28 mouse cellular contexts compared by ENCODE assay signal in the genomic region with DNA sequence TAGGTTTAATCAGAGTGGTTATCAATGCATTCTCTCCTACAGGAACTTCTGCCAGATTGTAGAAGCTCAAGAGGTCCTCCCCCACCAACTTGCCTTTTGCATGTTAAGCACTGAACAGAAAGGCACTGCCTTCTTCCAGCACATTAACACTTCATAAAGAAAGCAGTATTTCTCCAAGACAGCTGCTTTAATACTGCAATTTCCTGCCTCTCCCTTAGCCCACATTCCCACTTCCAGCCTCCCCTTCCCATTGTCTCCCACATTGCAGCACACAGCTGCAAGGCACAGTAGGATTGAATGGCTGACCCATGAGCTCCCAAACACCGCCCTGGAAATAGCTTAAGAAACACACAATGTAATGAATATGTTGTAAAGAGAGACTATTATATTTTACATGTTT.
DNase-seq lines count a peak whose midpoint lies in the region; ATAC-seq and TF ChIP-seq lines count a peak whose summit lies in the region.
"Had no signal": no experiment of that assay in that cellular context is flagged by ENCODE, and none has a peak within 500 bp of the region (broad histone marks: within the 10 kb centered on the region; RNA-seq: fewer than 3 reads in every experiment).

No protein-coding gene starts in this region.

- no peak for TF ChIP-seq EP300 in lung, postnatal 0 days (IDR thresholded peaks at IDR 0.05)

- WGBS in lung, embryonic 14.5 days = 40% methylated on average over 1 of the region's 1 CpGs
- 57% methylated on average over 1 of the region's 1 CpGs for WGBS in lung, postnatal 0 days

- H3K4me2 ChIP-seq in lung, embryonic 14.5 days = no peak overlapping the region
- H3K4me2 ChIP-seq in lung, postnatal 0 days (replicated peaks; ENCODE audit: low read depth, low read length) = no peak overlapping the region
- H3K4me2 ChIP-seq: embryonic facial prominence, embryonic 15.5 days; hindbrain, embryonic 13.5 days; limb, embryonic 15.5 days; midbrain, embryonic 13.5 days; stomach, embryonic 15.5 days had no signal

- no peak overlapping the region for H3K27ac ChIP-seq in lung, embryonic 14.5 days (ENCODE audit: low read depth)
- H3K27ac ChIP-seq in lung, postnatal 0 days (ENCODE audit: low read length) = no peak overlapping the region
- H3K27ac ChIP-seq: embryonic facial prominence, embryonic 15.5 days; heart, adult 2 months; hindbrain, embryonic 13.5 days; limb, embryonic 15.5 days; liver, embryonic 14.5 days; midbrain, embryonic 13.5 days; stomach, embryonic 15.5 days had no signal

- ATAC-seq in lung, embryonic 14.5 days (ENCODE audit: insufficient read depth) = peak; percentile 77; the same call in 1 of the 2 replicates
- ATAC-seq in lung, postnatal 0 days = no peak
- ATAC-seq in monocyte, adult 5-6 weeks (replicated peaks; ENCODE audit: insufficient number of reproducible peaks, low FRiP score, low TSS enrichment, poor library complexity, severe bottlenecking) = no peak
- ATAC-seq: activated CD4-positive, CD25-positive, alpha-beta regulatory T cell, adult 4 months; forebrain, postnatal 0 days; midbrain, embryonic 13.5 days; Patski had no signal

- TF ChIP-seq CTCF in lung, embryonic 14.5 days (IDR thresholded peaks at IDR 0.05; ENCODE audit: low read depth) = no peak
- no peak for TF ChIP-seq CTCF in lung, postnatal 0 days (IDR thresholded peaks at IDR 0.05)

- H3K4me3 ChIP-seq in lung, embryonic 14.5 days (ENCODE audit: low read depth, low read length) = no peak overlapping the region
- H3K4me3 ChIP-seq in lung, postnatal 0 days (ENCODE audit: low read depth, low read length) = no peak overlapping the region
- H3K4me3 ChIP-seq: embryonic facial prominence, embryonic 15.5 days; heart, adult 2 months; hindbrain, embryonic 13.5 days; limb, embryonic 15.5 days; midbrain, embryonic 13.5 days; stomach, embryonic 15.5 days had no signal

- no peak overlapping the region for H3K9ac ChIP-seq in lung, embryonic 14.5 days
- no peak overlapping the region for H3K9ac ChIP-seq in lung, postnatal 0 days (replicated peaks; ENCODE audit: low read depth)
- H3K9ac ChIP-seq: embryonic facial prominence, embryonic 15.5 days; forebrain, postnatal 0 days; hindbrain, embryonic 13.5 days; limb, embryonic 15.5 days; liver, embryonic 14.5 days; midbrain, embryonic 13.5 days; stomach, embryonic 15.5 days had no signal

- no peaks in the 10 kb centered on the region for H3K9me3 ChIP-seq in lung, embryonic 14.5 days (ENCODE audit: low read depth, low read length)
- H3K9me3 ChIP-seq in lung, postnatal 0 days (ENCODE audit: low read length) = no peaks in the 10 kb centered on the region
- H3K9me3 ChIP-seq: embryonic facial prominence, embryonic 15.5 days; G1E; hindbrain, embryonic 13.5 days; limb, embryonic 15.5 days; midbrain, embryonic 13.5 days; stomach, embryonic 15.5 days had no signal

- peak; percentile 58 for DNase-seq in lung, embryonic 14.5 days
- DNase-seq in lung, postnatal 0 days (ENCODE audit: low spot score) = no peak
- peak; percentile 16 for DNase-seq in ZHBTc4 (ENCODE audit: low read depth, low spot score)
- DNase-seq in embryo, embryonic 11 days = peak; percentile 27
- DNase-seq in mesoderm, embryonic 11.5 days (ENCODE audit: low read depth, low spot score) = peak; percentile 57
- no peak for DNase-seq in heart, adult 18-20 months
- DNase-seq: adrenal gland, adult 8-10 months; B cell, adult 2 months; cerebellum, adult 18-20 months; cerebellum, postnatal 14 days; forebrain, postnatal 0 days; gastrocnemius, postnatal 25 days; heart, adult 2 months; kidney, adult 2 months; kidney, postnatal 14 days; right cerebral cortex, postnatal 4 days; thymus, postnatal 36 days had no signal

- no peaks in the 10 kb centered on the region for H3K36me3 ChIP-seq in lung, embryonic 14.5 days (ENCODE audit: insufficient read depth)
- no peaks in the 10 kb centered on the region for H3K36me3 ChIP-seq in lung, postnatal 0 days (ENCODE audit: insufficient read depth, low read length)
- H3K36me3 ChIP-seq: embryonic facial prominence, embryonic 15.5 days; G1E; hindbrain, embryonic 13.5 days; limb, embryonic 15.5 days; midbrain, embryonic 13.5 days; stomach, embryonic 15.5 days had no signal

- H3K27me3 ChIP-seq in lung, embryonic 14.5 days (ENCODE audit: insufficient read depth, low read length) = no peaks in the 10 kb centered on the region
- no peaks in the 10 kb centered on the region for H3K27me3 ChIP-seq in lung, postnatal 0 days (replicated peaks; ENCODE audit: insufficient read depth, low read length)
- H3K27me3 ChIP-seq: CH12.LX; embryonic facial prominence, embryonic 15.5 days; hindbrain, embryonic 13.5 days; limb, embryonic 15.5 days; midbrain, embryonic 13.5 days; Patski; stomach, embryonic 15.5 days had no signal

- H3K4me1 ChIP-seq in lung, embryonic 14.5 days (ENCODE audit: insufficient read depth) = no peaks in the 10 kb centered on the region
- no peaks in the 10 kb centered on the region for H3K4me1 ChIP-seq in lung, postnatal 0 days (ENCODE audit: insufficient read depth, low read depth, low read length)
- H3K4me1 ChIP-seq: embryonic facial prominence, embryonic 15.5 days; hindbrain, embryonic 13.5 days; limb, embryonic 15.5 days; midbrain, embryonic 13.5 days; stomach, embryonic 15.5 days had no signal

Comparison
In these comparisons a context has a peak if more than half of its experiments do, and no peak if none do; other contexts are left out.
1. DNase-seq: peak in lung, embryonic 14.5 days (single experiment), ZHBTc4 (single experiment), embryo, embryonic 11 days (single experiment) and mesoderm, embryonic 11.5 days (single experiment); none in lung, postnatal 0 days (single experiment) and heart, adult 18-20 months (0 of 2).